Mouse (Mus musculus) limb, embryonic 14.5 days (tissue): Measurements from ENCODE around the gene Atg4d. TPM values are rescaled to one million over a fixed set of nuclear protein-coding genes. Genes with fewer than 3 reads are reported as not detected.

Experiments
- ATAC-seq: fragments of 200-750 bp; cut with Nextera tagmentation; 2 replicates; pipeline ENCODE4 v1.8.0; 2017; ENCODE audit warnings: low read depth, moderate number of reproducible peaks, moderate TSS enrichment; ENCODE audit not compliant: low FRiP score
- DNase-seq: peaks from one replicate; pipeline ENCODE4 v3.0.0-alpha.2; 2015; ENCODE audit warnings: low spot score
- H3K27ac ChIP-seq: fragments of 300-500 bp; sonication (generic); replicated peaks from 2 replicates; pipeline ENCODE4 v1.5.1; 2014; ENCODE audit warnings: low read depth, mild to moderate bottlenecking, low read length, moderate library complexity, mixed read lengths
- H3K27me3 ChIP-seq: fragments of 300-500 bp; sonication (generic); 2 replicates; pipeline ENCODE4 v1.6.1; 2014; ENCODE audit warnings: low read length, mixed read lengths; ENCODE audit not compliant: control insufficient read depth, insufficient read depth
- H3K36me3 ChIP-seq: fragments of 300-500 bp; sonication (generic); 2 replicates; pipeline ENCODE4 v1.6.1; 2014; ENCODE audit warnings: mild to moderate bottlenecking, low read length, moderate library complexity, mixed read lengths; ENCODE audit not compliant: control insufficient read depth, insufficient read depth
- H3K4me1 ChIP-seq: fragments of 300-500 bp; sonication (generic); 2 replicates; pipeline ENCODE4 v1.6.1; 2014; ENCODE audit warnings: antibody characterized with exemption, low read length, mixed read lengths; ENCODE audit not compliant: control insufficient read depth, insufficient read depth
- H3K4me2 ChIP-seq: fragments of 300-500 bp; sonication (generic); replicated peaks from 2 replicates; pipeline ENCODE4 v1.6.1; 2014; ENCODE audit warnings: low read depth, mild to moderate bottlenecking, low read length, moderate library complexity; ENCODE audit not compliant: severe bottlenecking
- H3K4me3 ChIP-seq: fragments of 300-500 bp; sonication (generic); replicated peaks from 2 replicates; pipeline ENCODE4 v1.5.1; 2014; ENCODE audit warnings: low read length
- H3K9ac ChIP-seq: fragments of 300-500 bp; sonication (generic); 2 replicates; pipeline ENCODE4 v1.6.1; 2014; ENCODE audit warnings: mild to moderate bottlenecking, low read depth, low read length, moderate library complexity; ENCODE audit not compliant: severe bottlenecking
- H3K9me3 ChIP-seq: fragments of 300-500 bp; sonication (generic); 2 replicates; pipeline ENCODE4 v1.6.1; 2016; ENCODE audit warnings: low read length; ENCODE audit not compliant: control insufficient read depth
- POLR2A ChIP-seq: fragments of 200-500 bp; IDR thresholded peaks from 2 replicates; pipeline ENCODE4 v1.8.0; 2012; ENCODE audit warnings: inconsistent platforms, mild to moderate bottlenecking, moderate library complexity, borderline replicate concordance; ENCODE audit not compliant: insufficient read depth, insufficient read length; ENCODE audit errors: extremely low read depth
- WGBS: fragments of 180-500 bp; shearing (Covaris S2); extraction: QIAGEN DNeasy Blood & Tissue Kit; methylation state at CpG from one replicate; pipeline ENCODE4 v1.1.7; 2014; 5-methylcytosine and 5-hydroxymethylcytosine counted together
- polyA plus RNA-seq, 2 experiments: library from polyadenylated mRNA; depleted of rRNA in 1 of 2; stranded (reverse) in 1 of 2; unstranded in 1 of 2; fragments of >200 nt; fragmentation: Nextera tagmentation in 1 of 2; extraction: Ambion mirVana in 1 of 2; gene quantifications; 2 replicates each; pipeline versions ENCODE4 v1.2.1 to v1.2.3; 2012 to 2014

Atg4d gene
- polyA plus RNA-seq, 2 experiments: 26.9 to 31.6 TPM

GRCm38 (mm10) chr9:21309150-21309741, 44.2 kb downstream of the Atg4d start:
- H3K9ac ChIP-seq: no peak overlapping the region
- H3K4me2 ChIP-seq: no peak overlapping the region
- no peak for ATAC-seq
- no peaks in the 10 kb centered on the region for H3K9me3 ChIP-seq
- H3K4me3 ChIP-seq: no peak overlapping the region
- H3K27me3 ChIP-seq: peaks cover 17% of the 10 kb centered on the region
- 64% methylated on average over 15 of the region's 15 CpGs for WGBS
- DNase-seq: no peak
- no peaks in the 10 kb centered on the region for H3K4me1 ChIP-seq
- TF ChIP-seq POLR2A: no peak
- H3K36me3 ChIP-seq: no peaks in the 10 kb centered on the region
- no peak overlapping the region for H3K27ac ChIP-seq

- ATAC-seq (no peak), DNase-seq (no peak)
- TF ChIP-seq POLR2A: no peak
- peak overlapping the region; percentile 23 for H3K4me3 ChIP-seq
- no peak overlapping the region for H3K4me2 ChIP-seq
- no peak overlapping the region for H3K27ac ChIP-seq
- 22% methylated on average over 7 of the region's 7 CpGs for WGBS
- H3K4me1 ChIP-seq: no peaks in the 10 kb centered on the region
- H3K27me3 ChIP-seq: peaks cover 17% of the 10 kb centered on the region
- H3K9me3 ChIP-seq: no peaks in the 10 kb centered on the region
- no peak overlapping the region for H3K9ac ChIP-seq
- H3K36me3 ChIP-seq: no peaks in the 10 kb centered on the region
Measured at GRCm38 (mm10) chr9:21311695-21312094, 46.6 kb downstream of the Atg4d start.

- H3K36me3 ChIP-seq: no peaks in the 10 kb centered on the region
- H3K27ac ChIP-seq: no peak within 1 kb of the TSS
- no peak within 1 kb of the TSS for H3K9ac ChIP-seq
- WGBS: 7% methylated on average over 32 of the region's 35 CpGs
- TF ChIP-seq POLR2A: no peak
- peak within 1 kb of the TSS; percentile 23 for H3K4me3 ChIP-seq
- H3K9me3 ChIP-seq: no peaks in the 10 kb centered on the region
- peak within 1 kb of the TSS; percentile 29; the same call in 1 of the 2 replicates for H3K4me2 ChIP-seq
- H3K4me1 ChIP-seq: no peaks in the 10 kb centered on the region
- no peak for ATAC-seq
- peaks cover 17% of the 10 kb centered on the region for H3K27me3 ChIP-seq
- no peak for DNase-seq
Measured at GRCm38 (mm10) chr9:21312134-21312533, 47.0 kb downstream of the Atg4d start, which contains the start of gene Ap1m2. TSS of gene Ap1m2 (minus strand) at chr9:21312337.

- Histone ChIP-seq H3K4me1 (no peaks in the 10 kb centered on the region), H3K27me3 (peaks cover 17% of the 10 kb centered on the region), H3K36me3 (no peaks in the 10 kb centered on the region), H3K9ac (no peak overlapping the region), H3K4me2 (no peak overlapping the region), H3K27ac (no peak overlapping the region), H3K4me3 (no peak overlapping the region), H3K9me3 (no peaks in the 10 kb centered on the region)
- 8% methylated on average over 11 of the region's 11 CpGs for WGBS
- no peak for TF ChIP-seq POLR2A
- DNase-seq (peak; percentile 73), ATAC-seq (peak; percentile 83)
Measured at GRCm38 (mm10) chr9:21313394-21313793, 48.3 kb downstream of the Atg4d start.

- no peak overlapping the region for H3K4me2 ChIP-seq
- no peaks in the 10 kb centered on the region for H3K36me3 ChIP-seq
- H3K4me1 ChIP-seq: no peaks in the 10 kb centered on the region
- DNase-seq (no peak), ATAC-seq (no peak)
- no peak overlapping the region for H3K9ac ChIP-seq
- WGBS: 75% methylated on average over 9 of the region's 9 CpGs
- H3K4me3 ChIP-seq: no peak overlapping the region
- peaks cover 17% of the 10 kb centered on the region for H3K27me3 ChIP-seq
- TF ChIP-seq POLR2A: no peak
- 0 out of 2 replicates have a peak overlapping the region, but pooled peaks have one; percentile 13 for H3K27ac ChIP-seq
- no peaks in the 10 kb centered on the region for H3K9me3 ChIP-seq
Measured at GRCm38 (mm10) chr9:21314367-21315140, 49.5 kb downstream of the Atg4d start.
